Mouse (Mus musculus): ENCODE measurements around the gene Cks1b. TPM values are rescaled to one million over a fixed set of nuclear protein-coding genes. Genes with fewer than 3 reads are reported as not detected.

The Cks1b gene
- total and polyA plus RNA-seq, 3 experiments, result 75.1 to 184 (median 99.8) TPM

- ATAC-seq (ENCODE audit: extremely low read depth, insufficient number of reproducible peaks, low FRiP score, poor library complexity, severe bottlenecking) (no peak), DNase-seq (ENCODE audit: low spot score) (no peak)
- H3K4me3 ChIP-seq (ENCODE audit: low read depth, low read length), result no peak overlapping the region; the same call in 1 of the 2 replicates
- H3K4me1 ChIP-seq (ENCODE audit: insufficient read depth, low read depth, low read length), result peaks cover 90% of the 10 kb centered on the region
- TF ChIP-seq TAL1 (conservative IDR thresholded peaks at IDR 0.05; ENCODE audit: low read depth, low read length) (no peak), CTCF (IDR thresholded peaks at IDR 0.05; ENCODE audit: low read depth, low read length) (no peak), GATA2 (IDR thresholded peaks at IDR 0.05; ENCODE audit: borderline replicate concordance, low read depth, low read length) (no peak), GATA1 (IDR thresholded peaks at IDR 0.05; ENCODE audit: borderline replicate concordance, low read length) (no peak), POLR2AphosphoS5 (IDR thresholded peaks at IDR 0.05; ENCODE audit: insufficient replicate concordance, low read depth, low read length) (no peak)
- H3K9me3 ChIP-seq (replicated peaks), result no peaks in the 10 kb centered on the region
- no peaks in the 10 kb centered on the region for H3K27me3 ChIP-seq (ENCODE audit: insufficient read depth, low read length)
- peaks cover 60% of the 10 kb centered on the region for H3K36me3 ChIP-seq (replicated peaks)
Measured at GRCm38 (mm10) chr3:89390111-89390515, 28.1 kb downstream of the Cks1b start.

- no peak for ATAC-seq (ENCODE audit: extremely low read depth, insufficient number of reproducible peaks, low FRiP score, poor library complexity, severe bottlenecking)
- no peak for TF ChIP-seq POLR2AphosphoS5 (IDR thresholded peaks at IDR 0.05; ENCODE audit: insufficient replicate concordance, low read depth, low read length)
- TF ChIP-seq GATA2 (IDR thresholded peaks at IDR 0.05; ENCODE audit: borderline replicate concordance, low read depth, low read length), result no peak
- no peak for TF ChIP-seq GATA1 (IDR thresholded peaks at IDR 0.05; ENCODE audit: borderline replicate concordance, low read length)
- TF ChIP-seq TAL1 (conservative IDR thresholded peaks at IDR 0.05; ENCODE audit: low read depth, low read length), result no peak
- TF ChIP-seq CTCF (IDR thresholded peaks at IDR 0.05; ENCODE audit: low read depth, low read length), result no peak
- Histone ChIP-seq H3K9me3 (replicated peaks) (no peaks in the 10 kb centered on the region), H3K4me3 (ENCODE audit: low read depth, low read length) (no peak overlapping the region), H3K4me1 (ENCODE audit: insufficient read depth, low read depth, low read length) (peaks cover 92% of the 10 kb centered on the region), H3K27me3 (ENCODE audit: insufficient read depth, low read length) (no peaks in the 10 kb centered on the region), H3K36me3 (replicated peaks) (peaks cover 70% of the 10 kb centered on the region)
- peak; percentile 42 for DNase-seq (ENCODE audit: low spot score)
Measured at GRCm38 (mm10) chr3:89388901-89389740, 29.1 kb downstream of the Cks1b start.

GRCm38 (mm10) chr3:89388134-89388881 is 29.9 kb downstream of the Cks1b start:
- Histone ChIP-seq H3K4me1 (ENCODE audit: insufficient read depth, low read depth, low read length) (peaks cover 95% of the 10 kb centered on the region), H3K9me3 (replicated peaks) (no peaks in the 10 kb centered on the region), H3K27me3 (ENCODE audit: insufficient read depth, low read length) (no peaks in the 10 kb centered on the region), H3K36me3 (replicated peaks) (peaks cover 78% of the 10 kb centered on the region), H3K4me3 (ENCODE audit: low read depth, low read length) (peak overlapping the region; percentile 64; the same call in 1 of the 2 replicates)
- ATAC-seq (ENCODE audit: extremely low read depth, insufficient number of reproducible peaks, low FRiP score, poor library complexity, severe bottlenecking), result no peak
- no peak for TF ChIP-seq TAL1 (conservative IDR thresholded peaks at IDR 0.05; ENCODE audit: low read depth, low read length)
- TF ChIP-seq GATA1 (IDR thresholded peaks at IDR 0.05; ENCODE audit: borderline replicate concordance, low read length), result no peak
- TF ChIP-seq CTCF (IDR thresholded peaks at IDR 0.05; ENCODE audit: low read depth, low read length), result no peak
- TF ChIP-seq POLR2AphosphoS5 (IDR thresholded peaks at IDR 0.05; ENCODE audit: insufficient replicate concordance, low read depth, low read length), result no peak
- TF ChIP-seq GATA2 (IDR thresholded peaks at IDR 0.05; ENCODE audit: borderline replicate concordance, low read depth, low read length), result no peak
- no peak for DNase-seq (ENCODE audit: low spot score)

GRCm38 (mm10) chr3:89387632-89388031 is 30.6 kb downstream of the Cks1b start:
- no peak for ATAC-seq (ENCODE audit: extremely low read depth, insufficient number of reproducible peaks, low FRiP score, poor library complexity, severe bottlenecking)
- Histone ChIP-seq H3K9me3 (replicated peaks) (no peaks in the 10 kb centered on the region), H3K36me3 (replicated peaks) (peaks cover 85% of the 10 kb centered on the region), H3K4me1 (ENCODE audit: insufficient read depth, low read depth, low read length) (peaks cover 97% of the 10 kb centered on the region), H3K4me3 (ENCODE audit: low read depth, low read length) (peak overlapping the region; percentile 64; the same call in 1 of the 2 replicates), H3K27me3 (ENCODE audit: insufficient read depth, low read length) (no peaks in the 10 kb centered on the region)
- no peak for TF ChIP-seq CTCF (IDR thresholded peaks at IDR 0.05; ENCODE audit: low read depth, low read length)
- TF ChIP-seq GATA1 (IDR thresholded peaks at IDR 0.05; ENCODE audit: borderline replicate concordance, low read length), result no peak
- no peak for TF ChIP-seq TAL1 (conservative IDR thresholded peaks at IDR 0.05; ENCODE audit: low read depth, low read length)
- TF ChIP-seq POLR2AphosphoS5 (IDR thresholded peaks at IDR 0.05; ENCODE audit: insufficient replicate concordance, low read depth, low read length), result no peak
- no peak for TF ChIP-seq GATA2 (IDR thresholded peaks at IDR 0.05; ENCODE audit: borderline replicate concordance, low read depth, low read length)
- no peak for DNase-seq (ENCODE audit: low spot score)

- H3K4me3 ChIP-seq (ENCODE audit: low read depth, low read length), result peak overlapping the region; percentile 64
- peaks cover 98% of the 10 kb centered on the region for H3K4me1 ChIP-seq (ENCODE audit: insufficient read depth, low read depth, low read length)
Measured at GRCm38 (mm10) chr3:89386438-89387420, 31.5 kb downstream of the Cks1b start.

More at GRCm38 (mm10) chr3:89386438-89387420, 31.5 kb downstream of the Cks1b start:
- Histone ChIP-seq H3K9me3 (replicated peaks) (no peaks in the 10 kb centered on the region), H3K27me3 (ENCODE audit: insufficient read depth, low read length) (no peaks in the 10 kb centered on the region), H3K36me3 (replicated peaks) (peaks cover 94% of the 10 kb centered on the region)
- TF ChIP-seq TAL1 (conservative IDR thresholded peaks at IDR 0.05; ENCODE audit: low read depth, low read length), result no peak
- TF ChIP-seq GATA1 (IDR thresholded peaks at IDR 0.05; ENCODE audit: borderline replicate concordance, low read length), result no peak
- no peak for TF ChIP-seq POLR2AphosphoS5 (IDR thresholded peaks at IDR 0.05; ENCODE audit: insufficient replicate concordance, low read depth, low read length)
- no peak for TF ChIP-seq GATA2 (IDR thresholded peaks at IDR 0.05; ENCODE audit: borderline replicate concordance, low read depth, low read length)
- TF ChIP-seq CTCF (IDR thresholded peaks at IDR 0.05; ENCODE audit: low read depth, low read length), result no peak
- DNase-seq (ENCODE audit: low spot score) (no peak), ATAC-seq (ENCODE audit: extremely low read depth, insufficient number of reproducible peaks, low FRiP score, poor library complexity, severe bottlenecking) (no peak)

Measured in G1E (cell line).